Mouse (Mus musculus) left cerebral cortex, postnatal 14 days (tissue): ENCODE measurements around the gene Chst7. TPM values are rescaled to one million over a fixed set of nuclear protein-coding genes. Genes with fewer than 3 reads are reported as not detected.
A peak's percentile ranks its signal among the peaks of the same experiment; 100 is the strongest.

ENCODE experiments used
- DNase-seq, 2 experiments: peaks; one replicate each; pipeline ENCODE4 v3.0.0; 2021 to 2022; ENCODE audit warnings: low spot score in 2 of 2, mixed read lengths in 1 of 2
- intact Hi-C: fragments of 180-260 bp; cut with DNase I; formaldehyde crosslinking; loops from one replicate; pipeline ENCODE4 v1.15.1; 2025
- long read RNA-seq, 2 experiments: library from polyadenylated mRNA; stranded (forward); transcript quantifications; one replicate each; pipeline ENCODE4 v2.0.0; 2021
- total RNA-seq, 2 experiments: library from RNA; stranded (reverse); gene quantifications; 2 replicates each; pipeline ENCODE4 v1.2.3; 2021

The Chst7 gene
- total RNA-seq: 1 to 10 TPM; 3.0 to 3.4 TPM
- long read RNA-seq, experiment 1, transcript Chst7-201 (2 exons, 2,206 nt): major isoform, 8 of 9 reads
- long read RNA-seq, experiment 1, partial matches to known transcripts: 0 of 9 reads
- long read RNA-seq, experiment 1, other reads (novel, unspliced or antisense): 1 of 9 reads
- long read RNA-seq, experiment 2: 0 reads

GRCm38 (mm10) chrX:20059381-20059971 lies at the start of gene Chst7:
Gene Chst7 (plus strand): TSS chrX:20059560.
- intact Hi-C loops: loop anchor here (10.0 kb wide), 1 partner anchor 95 kb away; no protein-coding TSS in a partner anchor
- peak in 1 of 2 experiments; percentile 34 for DNase-seq

GRCm38 (mm10) chrX:20012211-20012610 lies 47.1 kb upstream of the Chst7 start:
- intact Hi-C loops: no loop called here
- no peak for DNase-seq

GRCm38 (mm10) chrX:20020942-20021341 lies 38.4 kb upstream of the Chst7 start:
- peak in 1 of 2 experiments; percentile 4 for DNase-seq

GRCm38 (mm10) chrX:20060096-20060768 lies 872 bp downstream of the Chst7 start:
- intact Hi-C loops: no loop called here
- DNase-seq: no peak

More at GRCm38 (mm10) chrX:20020942-20021341, 38.4 kb upstream of the Chst7 start:
- intact Hi-C loops: loop anchor here (1.0 to 5.0 kb wide), 3 partner anchors 136 to 571 kb away; no protein-coding TSS in a partner anchor

- no peak for DNase-seq
- intact Hi-C loops: no loop called here
Measured at GRCm38 (mm10) chrX:20060769-20061315, 1.5 kb downstream of the Chst7 start.

GRCm38 (mm10) chrX:20061764-20062480 lies 2.6 kb downstream of the Chst7 start:
- no peak for DNase-seq
- intact Hi-C loops: no loop called here

- intact Hi-C loops: no loop called here
- no peak for DNase-seq
Measured at GRCm38 (mm10) chrX:20066636-20067035, 7.3 kb downstream of the Chst7 start.

GRCm38 (mm10) chrX:20070196-20070595 lies 10.8 kb downstream of the Chst7 start:
- intact Hi-C loops: no loop called here
- no peak for DNase-seq

- intact Hi-C loops: no loop called here
- DNase-seq: no peak
Measured at GRCm38 (mm10) chrX:20117717-20118116, 58.4 kb downstream of the Chst7 start.

- DNase-seq: no peak
- intact Hi-C loops: no loop called here
Measured at GRCm38 (mm10) chrX:20125481-20125880, 66.1 kb downstream of the Chst7 start.

GRCm38 (mm10) chrX:20128951-20129350 lies 69.6 kb downstream of the Chst7 start:
- DNase-seq: no peak
- intact Hi-C loops: no loop called here

GRCm38 (mm10) chrX:20129466-20129865 lies 70.1 kb downstream of the Chst7 start:
- DNase-seq: no peak
- intact Hi-C loops: no loop called here

Other genes with a start within 250 kb of the Chst7 start
- gene Slc9a7, start 232.2 kb downstream of the Chst7 start, total RNA-seq: 10 to 100 TPM; 63.5 to 66.0 TPM